Mouse (Mus musculus): ENCODE measurements around the gene Ocln. TPM values are rescaled to one million over a fixed set of nuclear protein-coding genes. Genes with fewer than 3 reads are reported as not detected.
"Not testable (repeated sequence)": the region's sequence is repeated elsewhere in the genome, so short reads cannot be mapped to it uniquely, and the experiment has no call there.

Gene Ocln
- polyA plus RNA-seq, 1 experiment from 2014 or later, result 2.7 TPM

DNA sequence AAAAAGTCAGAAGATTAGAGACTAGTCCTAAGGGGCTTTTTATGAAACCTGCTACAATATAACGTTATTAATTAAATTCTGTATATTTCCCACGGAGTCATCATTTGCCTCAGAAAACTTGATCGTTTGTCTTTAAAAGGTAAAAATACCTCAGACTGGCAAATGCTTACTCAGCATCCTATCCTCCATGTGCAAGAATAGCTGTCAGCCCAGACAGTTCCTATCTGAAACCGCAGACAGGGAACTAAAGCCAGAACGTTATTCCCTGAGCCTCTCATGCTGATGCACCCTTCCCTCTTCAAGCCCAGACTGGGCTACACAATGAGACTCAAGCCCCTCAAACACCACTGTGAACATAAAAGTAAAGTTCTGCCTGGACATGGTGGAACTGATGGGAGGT lies 62.1 kb downstream of the Ocln start:
- H3K9ac ChIP-seq (ENCODE audit: low read length), result no peak overlapping the region
- no peaks in the 10 kb centered on the region for H3K27me3 ChIP-seq (ENCODE audit: control insufficient read depth, insufficient read depth, low read length)
- ATAC-seq (replicated peaks; ENCODE audit: extremely low read depth, insufficient read depth, low FRiP score), result no peak
- 69% methylated on average over 5 of the region's 5 CpGs for WGBS
- H3K27ac ChIP-seq (ENCODE audit: low read length), result no peak overlapping the region
- H3K4me2 ChIP-seq (ENCODE audit: low read depth, low read length), result no peak overlapping the region
- no peak overlapping the region for H3K4me3 ChIP-seq (ENCODE audit: low read length)
- no peaks in the 10 kb centered on the region for H3K9me3 ChIP-seq (replicated peaks; ENCODE audit: control insufficient read depth, low read length)
- peaks cover 12% of the 10 kb centered on the region for H3K36me3 ChIP-seq (ENCODE audit: control insufficient read depth, insufficient read depth)
- peaks cover 5% of the 10 kb centered on the region for H3K4me1 ChIP-seq (ENCODE audit: control insufficient read depth, insufficient read depth, low read length)

DNA sequence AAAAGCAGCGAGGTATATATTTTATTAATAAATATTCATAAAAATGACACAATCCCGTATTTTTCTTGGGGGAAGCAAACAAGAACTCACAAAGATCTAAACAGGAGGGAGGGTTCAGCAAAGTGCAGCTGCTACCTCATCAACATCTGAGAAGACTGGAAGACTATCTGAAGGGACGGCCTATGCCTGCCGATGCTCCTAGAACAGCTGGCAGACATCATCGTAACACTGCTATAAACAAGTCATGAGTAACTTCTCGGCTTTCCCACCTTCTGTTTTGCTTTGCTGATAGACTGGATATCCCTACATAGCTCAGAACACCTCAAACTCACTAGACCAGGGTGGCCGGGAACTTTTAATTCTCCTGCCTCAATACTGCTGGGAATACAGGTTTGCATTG lies 68.9 kb downstream of the Ocln start:
- no peaks in the 10 kb centered on the region for H3K9me3 ChIP-seq (replicated peaks; ENCODE audit: control insufficient read depth, low read length)
- H3K36me3 ChIP-seq (ENCODE audit: control insufficient read depth, insufficient read depth), result peaks cover 36% of the 10 kb centered on the region; the same call in 1 of the 2 replicates
- no peak overlapping the region for H3K4me3 ChIP-seq (ENCODE audit: low read length)
- ATAC-seq (replicated peaks; ENCODE audit: extremely low read depth, insufficient read depth, low FRiP score), result no peak
- no peak overlapping the region for H3K4me2 ChIP-seq (ENCODE audit: low read depth, low read length)
- no peaks in the 10 kb centered on the region for H3K27me3 ChIP-seq (ENCODE audit: control insufficient read depth, insufficient read depth, low read length)
- no peaks in the 10 kb centered on the region for H3K4me1 ChIP-seq (ENCODE audit: control insufficient read depth, insufficient read depth, low read length)
- 81% methylated on average over 7 of the region's 7 CpGs for WGBS
- H3K27ac ChIP-seq (ENCODE audit: low read length), result no peak overlapping the region
- H3K9ac ChIP-seq (ENCODE audit: low read length), result no peak overlapping the region

DNA sequence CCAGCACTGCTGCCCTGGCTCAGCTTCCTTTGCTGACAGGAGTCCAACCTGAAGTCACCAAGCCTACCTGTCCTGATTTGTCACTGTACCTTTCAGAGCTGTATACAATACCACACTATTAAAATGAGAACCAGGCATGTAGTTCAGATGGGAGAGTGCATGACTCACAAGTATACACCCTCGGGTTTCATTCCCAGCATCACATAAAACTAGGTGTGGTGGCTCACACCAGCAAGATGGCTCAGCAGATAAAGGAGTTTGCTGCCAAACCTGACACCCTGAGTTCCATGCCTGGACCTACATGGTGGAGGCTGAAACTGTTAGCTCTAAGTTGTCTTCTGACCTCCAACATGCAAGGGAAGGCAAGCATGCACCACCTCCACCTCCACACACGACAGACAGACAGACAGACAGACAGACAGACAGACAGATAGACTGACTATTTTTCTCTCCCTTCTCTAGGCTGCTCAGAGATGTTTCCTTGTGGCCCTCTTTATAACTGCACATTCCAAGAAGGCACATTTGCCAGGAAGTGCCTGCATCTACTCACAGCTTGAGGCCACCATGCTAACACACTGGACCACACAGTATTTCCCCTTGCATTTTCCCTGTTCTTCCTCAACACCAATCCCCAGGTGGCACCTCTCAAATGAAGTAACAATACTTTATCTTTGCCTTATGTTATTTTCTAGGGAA lies 88.8 kb downstream of the Ocln start:
- Histone ChIP-seq H3K4me1 (ENCODE audit: control insufficient read depth, insufficient read depth, low read length) (no peaks in the 10 kb centered on the region), H3K27ac (ENCODE audit: low read length) (no peak overlapping the region), H3K27me3 (ENCODE audit: control insufficient read depth, insufficient read depth, low read length) (no peaks in the 10 kb centered on the region), H3K9me3 (replicated peaks; ENCODE audit: control insufficient read depth, low read length) (no peaks in the 10 kb centered on the region), H3K4me2 (ENCODE audit: low read depth, low read length) (no peak overlapping the region), H3K9ac (ENCODE audit: low read length) (no peak overlapping the region), H3K36me3 (ENCODE audit: control insufficient read depth, insufficient read depth) (peaks cover 20% of the 10 kb centered on the region), H3K4me3 (ENCODE audit: low read length) (no peak overlapping the region)
- 92% methylated on average over 2 of the region's 2 CpGs for WGBS
- ATAC-seq (replicated peaks; ENCODE audit: extremely low read depth, insufficient read depth, low FRiP score), result no peak

DNA sequence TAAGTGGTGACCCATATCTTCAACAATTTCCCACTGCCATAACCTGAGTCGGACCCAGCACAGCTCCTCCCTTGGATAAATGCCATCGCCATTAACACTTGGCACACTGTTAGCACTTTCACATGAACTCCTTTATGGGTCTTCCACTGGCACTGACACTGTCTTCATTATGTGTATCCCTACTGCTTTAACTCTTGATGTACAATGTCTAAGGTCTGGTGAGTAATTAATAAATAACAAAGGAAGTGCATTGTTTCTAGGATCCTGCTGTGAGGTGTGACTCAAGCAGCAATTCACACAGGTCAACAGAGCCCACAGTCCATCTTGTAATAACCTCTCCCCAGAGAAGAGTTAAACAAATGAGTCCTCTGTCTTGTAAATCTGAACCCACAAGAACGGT lies 91.2 kb downstream of the Ocln start:
- Histone ChIP-seq H3K9me3 (replicated peaks; ENCODE audit: control insufficient read depth, low read length) (no peaks in the 10 kb centered on the region), H3K9ac (ENCODE audit: low read length) (no peak overlapping the region), H3K4me1 (ENCODE audit: control insufficient read depth, insufficient read depth, low read length) (no peaks in the 10 kb centered on the region), H3K27ac (ENCODE audit: low read length) (no peak overlapping the region), H3K27me3 (ENCODE audit: control insufficient read depth, insufficient read depth, low read length) (no peaks in the 10 kb centered on the region), H3K4me3 (ENCODE audit: low read length) (no peak overlapping the region), H3K4me2 (ENCODE audit: low read depth, low read length) (no peak overlapping the region), H3K36me3 (ENCODE audit: control insufficient read depth, insufficient read depth) (peaks cover 8% of the 10 kb centered on the region; the same call in 1 of the 2 replicates)
- no peak for ATAC-seq (replicated peaks; ENCODE audit: extremely low read depth, insufficient read depth, low FRiP score)
- WGBS, result 65% methylated on average over 3 of the region's 3 CpGs

DNA sequence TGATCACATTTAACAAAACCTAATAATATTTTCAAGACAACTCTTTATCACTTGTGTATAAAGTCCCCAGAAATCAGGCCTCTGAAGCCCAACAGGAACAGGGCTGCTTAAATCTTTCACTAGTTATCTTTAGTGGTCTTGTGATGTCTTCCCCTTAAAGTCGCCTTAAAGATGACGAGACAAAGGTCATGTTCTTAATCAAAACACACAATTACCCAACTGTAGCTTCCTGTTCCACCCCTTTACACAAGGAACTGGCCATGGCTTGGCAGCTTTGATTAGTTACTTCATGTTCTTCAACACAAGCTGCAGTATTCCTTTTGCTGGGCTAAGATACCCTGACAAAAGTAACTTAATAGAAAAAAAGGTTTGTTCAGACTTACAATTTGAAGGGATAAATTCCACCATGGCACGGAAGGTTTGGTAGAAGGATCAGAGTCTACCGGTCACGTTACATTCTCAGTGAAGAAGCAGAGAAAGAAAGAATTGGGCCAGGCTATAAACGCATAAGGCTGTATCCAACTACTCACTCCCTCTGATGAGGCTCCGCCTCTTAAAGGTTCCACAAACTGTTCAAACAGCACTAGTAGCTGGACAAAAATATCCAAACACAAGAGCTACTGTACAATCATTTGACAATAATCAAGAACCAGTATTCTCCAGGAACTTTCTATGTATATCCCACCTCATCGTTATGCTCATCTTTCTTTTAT lies 99.9 kb downstream of the Ocln start, which contains the start of gene Naip1:
Naip1 (minus strand) TSS at position 455 of the 713 bp plus-strand sequence.
- not testable (repeated sequence) for ATAC-seq (replicated peaks; ENCODE audit: extremely low read depth, insufficient read depth, low FRiP score); H3K27ac ChIP-seq (ENCODE audit: low read length); H3K9me3 ChIP-seq (replicated peaks; ENCODE audit: control insufficient read depth, low read length); H3K4me3 ChIP-seq (ENCODE audit: low read length); H3K4me2 ChIP-seq (ENCODE audit: low read depth, low read length); H3K4me1 ChIP-seq (ENCODE audit: control insufficient read depth, insufficient read depth, low read length); H3K36me3 ChIP-seq (ENCODE audit: control insufficient read depth, insufficient read depth); H3K27me3 ChIP-seq (ENCODE audit: control insufficient read depth, insufficient read depth, low read length); H3K9ac ChIP-seq (ENCODE audit: low read length)
- WGBS, result 75% methylated on average over 8 of the region's 8 CpGs

DNA sequence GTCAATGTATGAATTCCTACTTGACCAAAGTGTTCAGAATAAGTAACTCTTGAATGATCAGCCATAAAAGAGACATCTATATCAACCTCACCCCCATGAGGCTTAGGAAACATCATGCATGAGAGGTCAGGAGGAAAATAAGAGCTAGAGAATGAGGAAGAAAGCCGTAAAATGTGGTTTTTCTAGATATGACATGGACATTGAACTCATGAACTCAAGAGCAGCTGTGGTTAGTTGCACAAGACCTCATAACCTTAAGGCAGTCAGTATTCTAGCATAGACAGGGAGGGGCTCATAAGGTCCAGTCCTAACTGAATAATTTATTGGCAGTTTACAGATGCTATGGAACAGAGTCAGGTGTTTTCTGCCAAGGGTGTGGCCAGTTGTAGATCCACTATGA lies 103.0 kb downstream of the Ocln start:
- Histone ChIP-seq H3K4me3 (ENCODE audit: low read length) (no peak overlapping the region), H3K27ac (ENCODE audit: low read length) (no peak overlapping the region), H3K9ac (ENCODE audit: low read length) (no peak overlapping the region), H3K4me1 (ENCODE audit: control insufficient read depth, insufficient read depth, low read length) (no peaks in the 10 kb centered on the region), H3K36me3 (ENCODE audit: control insufficient read depth, insufficient read depth) (no peaks in the 10 kb centered on the region), H3K9me3 (replicated peaks; ENCODE audit: control insufficient read depth, low read length) (no peaks in the 10 kb centered on the region), H3K4me2 (ENCODE audit: low read depth, low read length) (no peak overlapping the region), H3K27me3 (ENCODE audit: control insufficient read depth, insufficient read depth, low read length) (no peaks in the 10 kb centered on the region)
- WGBS, result 84% methylated on average over 1 of the region's 1 CpGs
- no peak for ATAC-seq (replicated peaks; ENCODE audit: extremely low read depth, insufficient read depth, low FRiP score)

Other genes starting within 250 kb of the Ocln start
- 0.11 and 0.13 TPM in 2 replicates for gene Naip6, start 235.0 kb downstream of the Ocln start, polyA plus RNA-seq (2015; fragmentation: Nextera tagmentation; extraction: Ambion mirVana)
- 0.08 TPM in 1 of 2 replicates, not detected in the other for gene Naip1, start 99.8 kb downstream of the Ocln start, polyA plus RNA-seq (2015; fragmentation: Nextera tagmentation; extraction: Ambion mirVana)
- 42.0 and 44.3 TPM in 2 replicates for gene Gtf2h2, start 60.1 kb downstream of the Ocln start, polyA plus RNA-seq (2015; fragmentation: Nextera tagmentation; extraction: Ambion mirVana)
- gene Marveld2, start 64.3 kb upstream of the Ocln start, polyA plus RNA-seq (2015; fragmentation: Nextera tagmentation; extraction: Ambion mirVana), result 1.7 and 2.5 TPM in 2 replicates
- gene Ak6, start 98.3 kb upstream of the Ocln start, polyA plus RNA-seq (2015; fragmentation: Nextera tagmentation; extraction: Ambion mirVana), result 228 and 262 TPM in 2 replicates
- gene Rad17, start 98.3 kb upstream of the Ocln start, polyA plus RNA-seq (2015; fragmentation: Nextera tagmentation; extraction: Ambion mirVana), result 20.6 and 23.2 TPM in 2 replicates
- gene Taf9, start 98.9 kb upstream of the Ocln start, polyA plus RNA-seq (2015; fragmentation: Nextera tagmentation; extraction: Ambion mirVana), result 11.7 and 13.0 TPM in 2 replicates
- 3.5 and 4.1 TPM in 2 replicates for gene Ccdc125, start 117.0 kb upstream of the Ocln start, polyA plus RNA-seq (2015; fragmentation: Nextera tagmentation; extraction: Ambion mirVana)
- gene Cdk7, start 178.2 kb upstream of the Ocln start, polyA plus RNA-seq (2015; fragmentation: Nextera tagmentation; extraction: Ambion mirVana), result 64.4 and 67.7 TPM in 2 replicates
- gene Mrps36, start 191.9 kb upstream of the Ocln start, polyA plus RNA-seq (2015; fragmentation: Nextera tagmentation; extraction: Ambion mirVana), result 246 and 254 TPM in 2 replicates
- gene Cenph, start 223.2 kb upstream of the Ocln start, polyA plus RNA-seq (2015; fragmentation: Nextera tagmentation; extraction: Ambion mirVana), result 14.6 and 16.7 TPM in 2 replicates
- gene Ccnb1, start 233.9 kb upstream of the Ocln start, polyA plus RNA-seq (2015; fragmentation: Nextera tagmentation; extraction: Ambion mirVana), result 187 and 205 TPM in 2 replicates